Mouse (Mus musculus) bone marrow macrophage, adult 2 months (primary cell): ENCODE measurements around the gene Borcs7.

ENCODE experiments used
- CTCF ChIP-seq: IDR thresholded peaks from 2 replicates; pipeline ENCODE4 v1.5.1; 2012; ENCODE audit warnings: low read depth, mild to moderate bottlenecking, low read length, moderate library complexity
- POLR2A ChIP-seq: IDR thresholded peaks from 2 replicates; pipeline ENCODE4 v1.6.1; 2012; ENCODE audit warnings: mild to moderate bottlenecking, low read depth, low read length, borderline replicate concordance

GRCm38 (mm10) chr19:46675641-46676040 is 14.1 kb upstream of the Borcs7 start:
- no peak for TF ChIP-seq CTCF
- TF ChIP-seq POLR2A: no peak
